Mouse (Mus musculus) adrenal gland, adult 8-10 months (tissue): ENCODE results near the gene Sgpp1. TPM values are rescaled to one million over a fixed set of nuclear protein-coding genes. Genes with fewer than 3 reads are reported as not detected.
"Not testable (repeated sequence)": the region's sequence is repeated elsewhere in the genome, so short reads cannot be mapped to it uniquely, and the experiment has no call there.

ENCODE experiments used
- DNase-seq: peaks from one replicate; pipeline ENCODE4 v3.0.0; 2022
- total RNA-seq, 4 experiments: library from RNA; stranded (reverse); gene quantifications; 2 replicates each; pipeline ENCODE4 v1.2.4; 2022

Gene Sgpp1
- total RNA-seq, 4 experiments from 2014 or later, result 155 to 228 (median 174) TPM

DNA sequence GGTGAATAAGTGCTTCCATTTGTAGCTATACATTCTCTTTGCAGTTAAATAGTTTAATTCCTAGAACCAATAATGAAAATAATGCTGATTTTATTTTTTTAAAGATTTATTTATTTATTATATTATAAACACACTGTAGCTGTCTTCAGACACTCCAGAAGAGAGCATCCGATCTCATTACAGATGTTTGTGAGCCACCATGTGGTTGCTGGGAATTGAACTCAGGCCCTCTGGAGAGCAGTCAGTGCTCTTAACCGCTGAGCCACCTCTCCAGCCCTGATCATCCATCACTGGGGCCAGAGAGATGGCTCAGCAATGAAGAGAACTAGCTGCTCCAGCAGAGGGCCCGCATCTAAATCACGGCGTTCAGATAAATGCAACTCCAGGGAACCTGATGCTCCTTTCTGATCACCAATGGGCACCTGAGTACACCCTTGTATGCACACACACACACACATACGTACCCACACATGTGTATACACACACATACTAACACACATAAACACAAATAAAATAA is 3.5 kb downstream of the Sgpp1 start:
- no peak for DNase-seq

DNA sequence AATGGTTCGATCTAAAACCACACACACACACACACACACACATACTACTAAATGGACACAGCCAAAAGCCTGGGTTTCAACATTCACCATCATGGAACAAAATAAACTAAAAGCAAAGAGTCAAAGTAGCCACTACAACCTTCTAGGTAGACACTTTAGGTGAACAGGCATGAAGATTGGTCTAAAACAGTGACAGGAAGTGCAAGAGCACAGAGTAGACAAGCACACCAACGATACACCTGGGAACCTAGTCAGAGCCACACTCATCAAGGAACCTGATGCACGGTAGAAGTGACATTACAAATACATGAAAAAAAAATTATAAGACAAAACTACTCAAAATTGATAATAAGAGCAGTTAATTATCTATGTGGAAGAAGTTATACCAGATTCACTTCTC is 4.0 kb downstream of the Sgpp1 start:
- no peak for DNase-seq

DNA sequence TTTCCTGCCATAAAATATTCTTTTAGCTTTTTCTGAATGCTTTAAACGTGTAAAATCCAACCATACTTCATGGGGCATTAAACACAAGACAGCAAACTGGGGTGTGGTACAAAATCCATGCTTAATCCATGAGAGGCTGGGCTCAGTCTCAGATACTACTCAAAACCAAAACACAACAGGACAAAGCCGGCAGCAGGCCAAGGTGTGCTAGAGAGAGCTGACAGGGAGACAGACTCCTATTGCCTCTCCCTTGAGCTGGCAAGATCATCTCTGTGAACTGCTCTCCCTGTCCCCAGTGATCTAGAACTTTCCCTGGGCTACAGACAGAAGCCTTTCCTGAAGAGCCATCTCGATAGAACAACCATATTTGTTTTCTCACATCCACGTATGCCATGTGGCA is 5.1 kb downstream of the Sgpp1 start:
- no peak for DNase-seq

DNA sequence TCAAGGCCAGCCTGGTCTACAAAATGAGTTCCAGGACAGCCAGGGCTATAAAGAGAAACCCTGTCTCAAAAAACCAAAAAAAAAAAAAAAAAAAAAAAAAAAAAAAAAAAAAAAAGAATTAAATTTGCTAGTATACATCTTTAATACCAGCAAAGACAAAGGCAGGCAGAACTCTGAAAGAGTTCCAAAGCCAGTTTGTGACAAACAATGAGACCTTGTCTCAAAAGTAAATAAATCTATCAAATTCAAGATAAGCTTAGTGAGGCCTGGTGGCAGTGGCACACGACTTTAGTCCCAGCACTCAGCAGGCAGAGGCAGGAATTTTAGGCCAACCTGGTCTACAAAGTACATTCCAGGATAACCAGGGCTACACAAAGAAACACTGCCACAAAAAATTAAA is 5.7 kb downstream of the Sgpp1 start:
- no peak for DNase-seq

DNA sequence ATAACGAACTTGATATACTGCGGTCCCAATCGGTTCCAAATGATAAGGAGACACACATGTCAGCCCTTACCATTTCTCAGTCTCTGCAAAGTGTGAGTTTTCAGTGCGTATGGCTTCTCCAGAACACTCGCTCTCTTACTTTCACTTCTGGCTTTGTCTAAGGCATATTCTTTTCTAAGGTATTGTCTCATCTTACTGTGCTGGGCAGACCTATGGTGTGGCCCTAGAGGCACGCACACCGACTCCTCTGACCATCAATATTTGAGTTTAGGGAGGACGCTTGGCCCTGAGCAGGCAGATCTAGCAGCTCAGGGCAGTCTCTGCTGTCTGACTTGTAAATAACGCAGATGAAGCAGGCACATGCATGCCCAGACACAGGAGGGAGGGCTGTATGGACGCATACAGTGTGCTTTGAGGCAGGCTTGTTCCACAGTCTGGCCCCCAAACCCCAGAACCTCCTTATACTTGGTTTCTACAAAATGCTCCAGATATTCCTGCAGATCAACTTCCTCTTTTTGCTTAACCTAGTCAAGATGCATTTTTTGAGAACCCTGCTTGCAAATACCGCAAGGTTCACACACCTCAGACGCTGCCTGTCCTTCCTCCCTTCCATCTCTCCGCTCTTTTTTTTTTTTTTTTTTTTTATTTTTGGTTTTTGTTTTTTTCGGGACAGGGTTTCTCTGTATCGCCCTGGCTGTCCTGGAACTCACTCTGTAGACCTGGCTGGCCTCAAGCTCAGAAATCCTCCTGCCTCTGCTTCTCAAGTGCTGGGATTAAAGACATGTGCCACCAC is 8.0 kb downstream of the Sgpp1 start:
- no peak for DNase-seq

DNA sequence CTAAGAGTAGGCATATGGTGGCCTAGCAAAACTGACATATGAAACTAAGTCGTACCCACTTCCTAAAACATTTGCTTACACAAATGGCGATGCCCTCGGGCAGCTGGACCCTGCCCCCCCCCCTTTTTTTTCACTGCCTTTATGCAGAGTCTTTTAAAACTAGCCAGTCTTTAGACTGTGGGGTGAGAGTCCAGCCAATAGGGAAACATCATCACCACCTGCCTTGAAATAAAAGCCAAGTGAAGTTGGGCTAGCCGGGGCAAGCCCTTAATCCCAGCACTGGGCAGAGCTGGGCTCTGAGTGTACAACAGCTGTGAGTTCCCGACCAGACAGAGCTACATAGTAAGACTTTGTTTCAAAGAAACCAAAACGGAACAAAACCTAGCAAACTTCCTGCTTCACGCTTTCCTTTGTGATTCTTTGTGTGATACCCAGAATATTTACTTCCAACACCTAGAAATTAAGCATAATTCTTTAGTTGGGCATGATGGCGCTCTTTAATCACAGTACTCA is 9.1 kb downstream of the Sgpp1 start:
- no peak for DNase-seq

DNA sequence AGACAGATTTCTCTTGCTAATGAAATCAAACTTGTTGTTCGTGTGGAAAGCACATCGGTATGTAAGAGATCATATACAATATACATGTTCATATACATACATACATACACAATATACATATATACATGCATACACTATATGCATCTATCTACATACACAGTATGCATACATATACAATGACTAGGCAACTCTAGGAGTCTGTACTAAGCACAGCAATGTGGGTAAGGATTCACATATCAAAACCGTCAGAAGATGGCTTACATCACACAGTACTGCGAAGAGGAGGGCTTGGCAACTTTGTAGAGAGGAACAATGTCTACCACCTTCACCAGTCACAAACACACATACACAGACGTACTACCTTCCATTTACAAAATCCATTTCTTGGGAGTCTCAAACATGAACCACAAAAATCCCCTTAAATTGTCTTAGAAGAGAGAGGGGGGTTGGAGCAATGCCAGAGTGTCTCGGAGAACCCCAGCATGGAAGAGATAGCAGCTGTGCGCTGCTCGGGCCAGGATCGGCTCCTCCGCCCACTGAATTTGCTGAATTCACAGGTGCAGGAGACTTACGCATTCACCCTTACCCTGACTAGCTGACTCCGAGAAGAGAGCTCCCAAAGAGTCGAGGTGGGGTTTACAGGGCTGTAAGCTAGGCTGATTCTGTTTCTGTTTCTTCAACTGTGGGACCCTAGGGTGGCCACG is 10.8 kb downstream of the Sgpp1 start:
- DNase-seq, result no peak

DNA sequence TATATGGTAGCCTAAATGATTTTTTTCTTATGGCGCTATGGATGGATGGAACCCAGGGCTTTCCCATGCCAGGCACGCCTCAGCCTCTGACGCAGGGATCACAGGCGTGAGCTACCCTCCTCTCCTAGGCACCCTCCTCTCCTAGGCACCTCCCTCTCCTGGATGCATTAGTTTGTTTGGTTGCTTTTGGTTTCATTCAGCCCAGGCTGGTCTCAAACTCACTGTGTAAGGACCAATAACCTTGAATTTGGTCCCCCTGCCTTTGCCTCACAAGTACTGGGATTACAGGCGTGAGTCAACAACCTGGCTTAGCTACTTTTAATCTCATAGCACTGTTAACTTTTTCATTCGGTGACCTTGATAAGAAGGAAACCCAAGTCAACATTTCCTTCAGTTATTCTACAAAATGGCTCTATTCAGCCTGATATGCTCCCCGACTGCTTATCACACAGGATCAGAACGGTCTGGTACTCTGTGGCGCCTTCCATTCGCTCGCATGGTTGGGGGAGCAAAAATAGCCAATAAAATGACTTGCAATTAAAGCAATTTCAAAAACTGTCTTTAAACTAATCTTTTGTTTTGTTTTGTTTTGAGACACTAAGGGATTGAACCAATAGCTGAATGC is 11.6 kb downstream of the Sgpp1 start:
- DNase-seq, result no peak

DNA sequence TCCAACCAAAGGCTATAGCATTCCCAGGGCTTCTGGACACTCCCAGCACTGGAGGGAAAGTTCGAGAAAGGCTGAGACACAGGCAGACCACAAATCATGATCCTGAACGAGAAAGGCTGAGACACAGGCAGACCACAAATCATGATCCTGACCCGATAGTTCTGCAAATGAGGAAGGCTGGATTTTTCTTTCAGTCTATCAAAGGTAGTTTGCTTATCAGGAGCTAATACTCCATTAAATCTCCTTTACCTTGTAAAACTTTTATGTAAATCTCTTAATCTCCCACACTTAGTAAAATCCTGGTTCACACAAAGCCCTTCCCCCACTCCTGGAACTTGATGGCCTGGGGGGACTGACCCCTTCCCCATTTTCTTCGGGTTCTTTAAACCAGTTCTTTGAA is 13.6 kb downstream of the Sgpp1 start:
- no peak for DNase-seq

DNA sequence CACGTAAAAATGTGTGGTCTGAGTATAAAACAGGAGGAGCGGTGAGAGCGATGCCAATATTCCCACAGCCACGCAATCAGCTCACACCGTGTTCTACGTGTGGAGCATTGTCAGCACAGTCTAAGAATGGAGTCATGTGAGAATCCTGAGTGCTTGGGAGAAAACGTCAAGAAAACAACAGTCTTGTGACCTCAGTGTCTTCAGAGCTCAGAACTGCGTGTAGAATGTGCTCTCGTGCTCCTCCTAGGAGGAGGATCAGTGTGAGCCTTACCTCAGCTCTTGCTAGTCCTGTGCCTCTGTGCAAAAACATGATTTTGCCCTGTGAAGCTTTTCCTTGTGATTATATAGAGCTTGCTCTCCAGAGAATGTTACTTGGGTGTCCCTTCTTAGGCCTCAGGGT is 14.5 kb downstream of the Sgpp1 start:
- DNase-seq, result no peak

DNA sequence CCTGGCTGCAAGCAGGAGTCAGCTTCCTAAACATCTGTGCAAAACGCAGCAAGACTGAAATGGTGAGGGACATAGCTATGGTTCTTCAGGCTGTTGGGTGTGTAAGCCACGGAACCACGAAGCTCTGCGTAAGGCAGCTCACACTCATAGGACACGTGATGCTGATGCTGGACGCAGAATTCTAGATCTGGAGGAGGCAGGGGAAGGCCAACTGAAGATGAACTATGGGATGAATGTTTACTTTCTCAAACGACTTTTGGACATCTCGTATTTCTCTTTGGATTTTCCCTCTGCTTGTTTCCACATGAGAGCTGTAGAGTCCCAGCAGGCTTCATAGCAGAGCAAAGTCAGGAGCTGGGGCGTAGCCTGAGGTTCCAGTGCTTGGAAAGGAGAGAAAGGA is 21.9 kb downstream of the Sgpp1 start:
- no peak for DNase-seq

DNA sequence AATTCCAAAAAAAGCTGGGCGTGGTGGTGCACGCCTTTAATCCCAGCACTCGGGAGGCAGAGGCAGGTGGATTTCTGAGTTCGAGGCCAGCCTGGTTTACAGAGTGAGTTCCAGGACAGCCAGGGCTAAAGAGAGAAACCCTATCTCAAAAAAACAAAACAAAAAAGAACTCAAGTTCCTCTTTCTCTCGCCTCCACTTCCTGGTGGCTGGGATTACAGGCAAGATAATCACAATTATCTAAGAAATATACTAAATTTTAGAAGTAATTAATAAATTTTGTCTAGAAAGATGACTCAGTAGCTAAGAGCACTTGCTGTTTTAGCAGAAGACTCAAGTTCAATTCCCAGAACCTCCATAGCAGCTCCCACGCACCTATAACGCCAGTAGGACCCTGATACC is 22.6 kb downstream of the Sgpp1 start:
- not testable (repeated sequence) for DNase-seq

DNA sequence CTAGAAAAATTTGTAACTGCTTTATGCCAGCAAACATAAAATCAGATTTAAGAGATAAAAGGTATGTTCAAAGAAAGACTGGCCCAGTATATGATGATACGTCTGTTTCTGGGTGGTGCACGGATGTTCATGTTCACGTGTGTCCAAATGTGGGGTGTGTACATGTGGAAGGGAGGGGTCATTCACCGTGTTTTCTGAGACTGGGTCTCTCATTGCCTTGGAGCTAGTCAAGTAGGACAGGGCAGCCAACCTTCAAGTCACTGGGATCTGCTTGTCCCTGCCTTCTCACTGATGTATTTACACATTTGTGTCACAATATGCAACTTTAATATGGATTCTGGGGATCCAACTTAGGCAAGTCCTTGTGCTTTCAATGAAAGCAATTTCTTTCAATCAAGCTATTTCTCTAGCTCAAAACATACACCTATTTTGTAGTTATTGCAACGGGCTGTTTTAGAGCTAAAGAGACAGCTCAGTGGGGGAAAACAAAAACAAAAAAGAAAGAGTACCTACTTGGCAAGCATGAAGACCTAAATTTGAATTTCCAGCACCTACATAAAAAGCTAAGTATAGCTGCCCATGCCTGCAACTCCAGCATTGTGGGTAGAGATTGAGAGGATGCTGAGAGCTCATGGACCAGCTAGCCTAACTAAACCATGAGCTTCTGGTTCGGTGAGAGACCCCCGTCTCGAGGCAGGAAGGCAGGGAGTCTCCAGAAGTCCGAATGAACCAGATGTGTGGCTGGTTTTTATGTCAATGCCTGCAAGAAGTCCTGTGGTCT is 24.7 kb downstream of the Sgpp1 start:
- no peak for DNase-seq

DNA sequence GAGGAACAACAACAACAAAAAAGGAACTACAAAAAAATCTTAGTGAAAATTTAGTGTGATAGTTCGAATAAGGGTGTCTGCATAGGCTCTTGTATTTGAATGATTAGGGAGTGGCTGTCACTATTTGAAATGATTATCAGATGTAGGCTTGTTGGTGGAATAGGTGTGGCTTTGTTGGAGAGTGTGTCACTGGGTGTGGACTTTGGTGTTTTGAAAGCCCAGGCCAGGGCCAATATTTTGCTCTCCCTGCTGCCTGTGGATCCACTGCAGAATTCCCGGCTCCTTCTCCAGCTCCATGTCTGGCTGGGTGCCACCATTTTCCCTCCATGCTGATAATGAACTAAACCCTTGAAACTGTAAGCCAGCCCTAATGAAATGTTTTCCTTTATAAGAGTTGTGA is 26.0 kb downstream of the Sgpp1 start:
- DNase-seq, result no peak

DNA sequence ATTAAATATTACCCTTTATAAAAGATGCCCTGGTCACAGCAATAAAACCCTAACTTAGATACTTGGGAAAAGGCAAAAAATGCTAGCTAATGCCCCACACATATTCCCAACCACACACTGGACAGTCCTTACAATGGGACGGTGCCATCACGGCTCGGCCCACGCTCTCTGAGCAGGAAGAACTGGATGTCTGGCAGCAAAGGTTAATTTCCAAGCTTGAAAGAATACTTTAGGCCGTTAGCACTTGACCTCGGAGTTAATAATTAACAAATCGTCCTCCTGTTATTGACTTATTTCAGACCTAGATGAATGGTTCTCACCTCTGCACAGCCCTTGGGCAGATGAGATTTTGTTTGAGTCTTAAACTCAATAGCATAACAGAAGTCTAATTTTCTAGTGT is 28.9 kb downstream of the Sgpp1 start:
- no peak for DNase-seq

DNA sequence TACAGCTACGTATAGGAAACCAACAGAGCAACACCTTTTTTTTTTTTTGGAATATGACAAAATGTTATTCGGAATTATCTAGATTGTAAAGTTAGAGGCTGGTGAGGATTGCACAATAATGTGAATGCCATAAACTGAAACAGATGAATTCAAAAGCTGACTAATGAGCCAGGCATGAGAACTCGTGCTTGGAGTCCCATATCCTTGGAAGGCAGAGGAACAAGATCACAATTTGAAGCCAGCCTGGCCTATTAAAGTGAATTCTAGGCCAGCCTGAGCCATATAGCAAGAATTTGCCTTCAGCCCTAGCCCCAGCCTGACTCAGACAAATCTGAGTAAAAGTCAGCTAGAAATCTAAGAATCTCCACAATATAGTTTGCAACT is 32.8 kb downstream of the Sgpp1 start:
- no peak for DNase-seq

DNA sequence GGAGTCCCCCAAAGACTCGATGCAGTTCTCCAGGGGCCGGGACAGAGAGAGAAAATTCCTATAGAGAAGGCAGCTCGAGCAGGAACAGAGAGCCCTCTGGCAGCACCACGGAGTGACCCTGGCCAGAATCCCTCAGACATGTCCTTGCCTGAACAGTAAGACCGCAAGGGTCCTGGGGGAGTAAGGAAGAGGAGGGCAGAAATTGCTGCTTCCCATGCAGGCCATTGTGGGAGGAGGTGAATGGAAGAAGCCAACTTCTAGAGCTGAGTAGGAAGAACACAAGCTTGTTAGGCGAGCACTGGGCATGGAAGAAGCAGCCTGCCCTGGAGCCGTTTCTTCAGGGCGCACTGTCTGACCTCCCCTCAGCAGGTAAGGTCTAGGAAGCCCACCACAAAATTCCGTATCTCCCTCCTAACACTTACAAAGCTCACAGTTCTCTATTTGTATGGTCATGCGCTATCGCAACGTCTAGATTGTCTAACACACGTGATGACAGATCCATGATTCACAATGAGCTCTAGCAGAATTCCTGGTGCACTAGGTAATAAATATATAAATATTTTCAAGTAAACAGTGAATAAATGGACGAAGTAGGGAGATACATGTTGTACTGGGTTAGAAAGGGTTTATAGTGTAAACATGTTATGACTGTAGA is 33.3 kb downstream of the Sgpp1 start:
- no peak for DNase-seq

DNA sequence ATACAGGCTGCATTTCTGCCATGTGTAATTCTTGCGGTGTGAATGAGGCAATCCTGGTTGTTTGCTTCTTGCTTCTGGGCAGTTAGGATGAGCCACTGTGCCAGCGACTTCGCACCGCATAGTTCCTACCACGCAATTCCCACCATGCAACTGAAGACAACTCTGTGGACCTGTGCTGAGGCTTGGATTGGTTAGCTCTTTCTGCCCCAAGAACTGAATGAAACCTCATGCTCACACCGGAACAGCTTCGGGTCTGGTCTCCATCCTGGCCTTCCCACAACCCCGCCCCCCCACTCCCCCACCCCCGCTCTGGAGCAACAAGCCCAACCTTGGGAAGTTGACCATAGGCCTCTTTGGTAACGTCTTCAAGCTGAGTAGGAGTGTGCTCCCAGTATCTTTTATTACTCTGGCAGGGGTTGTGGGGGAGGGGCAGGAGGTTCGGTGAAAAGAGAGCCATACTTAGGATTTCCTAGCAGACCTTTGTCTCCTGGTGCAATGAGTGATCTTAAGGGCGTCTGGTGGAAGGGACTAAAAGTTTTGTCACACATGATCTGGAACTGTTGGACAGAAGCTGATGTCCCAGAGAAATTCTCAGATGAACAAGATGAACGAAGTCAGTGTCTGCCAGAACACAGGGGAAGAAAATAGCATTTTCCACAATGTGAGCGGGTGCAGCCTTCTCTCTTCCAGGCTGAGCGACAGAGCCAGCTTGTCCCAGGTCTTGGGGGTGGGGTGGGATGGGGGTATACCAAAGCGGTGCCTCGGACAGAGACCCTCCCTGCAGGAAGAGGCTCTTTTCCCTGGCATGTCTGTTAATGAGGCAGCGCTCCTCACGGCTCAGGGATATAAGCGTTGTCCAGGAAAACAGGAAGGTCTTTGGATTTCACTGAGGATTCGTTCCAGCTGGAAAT is 34.1 kb downstream of the Sgpp1 start:
- no peak for DNase-seq

DNA sequence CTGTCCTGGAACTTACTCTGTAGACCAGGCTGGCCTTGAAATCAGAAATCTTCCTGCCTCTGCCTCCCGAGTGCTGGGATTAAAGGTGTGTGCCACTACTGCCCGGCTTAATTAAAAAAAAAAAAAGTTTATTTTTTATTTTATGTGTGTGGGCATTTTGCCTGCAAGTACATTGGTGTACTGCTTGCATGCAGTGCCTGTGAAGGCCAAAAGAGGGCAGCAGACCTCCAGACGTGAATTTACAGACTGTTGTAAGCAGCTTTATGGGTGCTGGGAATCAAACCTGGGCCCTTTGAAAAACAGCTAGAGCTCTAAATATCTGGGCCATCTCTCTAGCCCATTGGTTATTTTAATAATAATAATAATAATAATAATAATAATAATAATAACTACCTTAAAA is 36.8 kb downstream of the Sgpp1 start:
- DNase-seq, result no peak

DNA sequence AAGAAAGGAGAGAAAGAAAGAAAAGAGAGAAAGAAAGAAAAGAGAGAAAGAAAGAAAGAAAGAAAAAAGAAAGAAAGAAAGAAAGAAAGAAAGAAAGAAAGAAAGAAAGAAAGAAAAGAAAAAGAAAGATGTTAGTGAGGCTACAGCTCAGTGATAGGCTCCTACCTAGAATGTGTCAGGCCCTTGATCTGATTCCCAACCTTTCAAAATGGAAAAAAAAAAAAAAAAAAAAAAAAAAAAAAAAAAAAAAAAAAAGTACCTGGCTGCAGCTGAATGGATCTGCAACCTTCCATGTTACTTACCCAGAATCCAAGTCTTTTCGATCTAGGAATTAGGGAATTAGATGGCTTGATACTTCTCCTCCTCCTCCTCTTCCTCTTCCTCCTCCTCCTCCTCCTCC is 39.7 kb downstream of the Sgpp1 start:
- not testable (repeated sequence) for DNase-seq

DNA sequence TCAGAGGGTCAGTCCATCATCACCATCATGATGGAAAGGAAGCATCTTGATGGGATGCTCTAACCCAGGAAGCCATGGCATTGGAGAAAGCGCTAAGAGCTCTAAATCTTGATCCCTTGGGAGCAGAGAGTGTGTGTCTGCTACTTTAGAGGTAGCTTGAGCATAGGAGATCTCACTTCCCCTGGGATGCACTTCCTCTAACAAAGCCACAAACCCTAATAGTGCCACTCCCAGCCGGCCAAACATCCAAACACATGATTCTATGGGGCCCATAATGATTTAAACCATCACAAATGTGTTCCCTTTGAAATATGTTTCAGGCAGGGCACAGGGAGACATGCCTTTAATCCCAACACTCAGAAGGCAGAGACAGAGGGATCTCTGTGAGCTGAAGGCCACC is 46.5 kb downstream of the Sgpp1 start:
- DNase-seq, result no peak
